Mouse (Mus musculus): ENCODE results near the gene Ttn.
"Not testable (repeated sequence)": the region's sequence is repeated elsewhere in the genome, so short reads cannot be mapped to it uniquely, and the experiment has no call there.

Gene Ttn

GRCm38 (mm10) chr2:76982391-76983145 lies at the start of gene Ttn:
Gene Ttn, minus strand, starts transcription at chr2:76982547.
- DNase-seq (ENCODE audit: low spot score) = no peak

- no peak for DNase-seq (ENCODE audit: low spot score)
These were observed 38.3 kb upstream of the Ttn start for GRCm38 (mm10) chr2:77020649-77021048.

- no peak for DNase-seq (ENCODE audit: low spot score)
These were observed 35.4 kb upstream of the Ttn start for GRCm38 (mm10) chr2:77017735-77018134.

GRCm38 (mm10) chr2:77013449-77013848 lies 31.1 kb upstream of the Ttn start:
- not testable (repeated sequence) for DNase-seq (ENCODE audit: low spot score)

GRCm38 (mm10) chr2:77011981-77012380 lies 29.6 kb upstream of the Ttn start:
- DNase-seq (ENCODE audit: low spot score) = no peak

DNA sequence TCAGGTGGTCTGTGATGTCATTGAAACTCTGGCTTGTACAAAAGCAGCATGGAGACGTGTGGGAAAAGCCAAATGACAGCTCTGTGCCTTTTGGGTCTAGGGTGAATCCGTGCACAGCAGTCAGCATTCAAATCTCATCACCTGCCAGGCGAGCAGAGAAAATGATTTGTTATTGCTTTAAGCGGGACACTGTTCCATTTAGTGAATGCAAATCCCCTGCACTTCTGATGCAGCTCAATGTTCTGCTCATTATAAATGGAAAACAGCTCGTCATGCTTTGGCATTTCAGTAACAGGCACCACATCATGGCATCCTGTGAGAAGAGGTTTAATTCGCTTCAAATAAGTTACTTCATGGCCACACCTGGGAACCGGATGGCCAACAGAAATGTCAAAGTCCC lies 24.7 kb upstream of the Ttn start:
- no peak for DNase-seq (ENCODE audit: low spot score)

GRCm38 (mm10) chr2:77003148-77003547 lies 20.8 kb upstream of the Ttn start:
- no peak for DNase-seq (ENCODE audit: low spot score)

- no peak for DNase-seq (ENCODE audit: low spot score)
These were observed 16.0 kb upstream of the Ttn start for GRCm38 (mm10) chr2:76998351-76998750.

DNA sequence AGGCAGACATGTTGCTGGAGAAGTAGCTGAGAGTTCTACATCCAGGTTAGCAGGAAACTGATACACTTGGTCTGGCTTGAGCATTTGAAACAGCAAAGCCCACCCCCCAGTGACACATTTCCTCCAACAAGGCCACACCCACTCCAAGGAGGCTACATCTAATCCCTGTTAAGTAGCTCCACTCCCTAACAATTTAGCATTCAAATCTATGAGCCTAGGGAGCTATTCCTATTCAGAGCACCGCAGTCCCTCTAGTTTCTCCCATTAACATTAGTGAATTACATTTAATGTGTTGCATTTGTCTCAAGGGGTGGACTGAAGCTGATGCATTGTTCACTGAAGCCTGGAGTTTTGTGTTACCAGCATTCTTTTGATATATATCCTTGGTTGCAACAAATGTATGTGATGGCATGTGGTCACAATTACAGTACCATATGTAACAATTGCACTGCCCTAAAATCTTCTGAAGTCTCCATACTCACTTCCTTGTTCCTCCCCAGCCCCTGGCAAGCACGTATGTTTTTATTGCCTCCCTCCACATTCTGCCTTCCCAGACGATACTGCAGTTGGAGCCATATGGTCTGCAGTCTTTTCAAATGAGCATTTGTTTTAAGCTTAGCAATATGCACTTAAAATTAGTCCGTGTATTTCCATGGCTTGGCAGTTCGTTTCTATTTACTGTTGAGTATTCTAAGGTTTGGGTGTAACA lies 10.3 kb upstream of the Ttn start:
- no peak for DNase-seq (ENCODE audit: low spot score)

DNA sequence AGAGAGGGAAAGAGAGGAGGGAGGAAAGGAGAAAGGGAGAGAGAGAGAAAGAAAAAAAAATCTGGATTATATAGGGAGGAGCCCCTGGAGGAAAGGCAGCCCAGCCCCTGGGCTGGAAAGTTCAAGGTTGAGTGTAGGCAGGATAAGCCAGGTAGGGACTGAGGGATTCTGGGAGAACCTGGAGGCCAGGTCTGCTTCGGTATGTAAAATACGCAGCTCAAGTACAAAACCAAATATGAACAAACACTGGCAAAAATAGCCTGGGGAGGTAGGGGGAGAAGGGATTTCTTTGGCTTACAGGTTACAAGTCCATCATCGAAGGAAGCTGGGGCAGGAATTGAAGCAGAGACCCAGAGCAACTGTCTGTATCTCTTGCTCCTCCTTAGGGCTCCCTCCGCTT lies 5.0 kb upstream of the Ttn start:
- DNase-seq (ENCODE audit: low spot score) = no peak

- no peak for DNase-seq (ENCODE audit: low spot score)
These were observed 2.0 kb upstream of the Ttn start for GRCm38 (mm10) chr2:76984384-76984783.

DNA sequence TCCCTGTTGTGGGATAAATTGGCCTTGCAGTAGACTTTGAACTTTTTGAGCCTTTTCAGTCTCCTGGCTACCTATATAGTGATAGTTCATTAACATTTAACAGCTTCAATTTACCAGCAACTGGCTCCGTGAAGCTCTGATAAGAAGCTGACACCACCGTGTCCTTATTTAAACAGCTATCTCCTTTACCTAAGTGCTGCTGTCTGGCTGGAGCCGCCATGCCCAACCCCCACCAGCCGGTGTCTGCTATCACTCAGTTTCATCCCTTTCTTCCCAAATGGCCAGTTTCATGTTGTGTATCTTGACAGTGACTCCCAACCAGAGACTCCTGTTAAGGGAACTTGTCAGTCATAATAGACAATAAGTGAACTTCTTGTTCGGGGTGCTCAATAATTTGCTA lies 1.3 kb upstream of the Ttn start:
- no peak for DNase-seq (ENCODE audit: low spot score)

- no peak for DNase-seq (ENCODE audit: low spot score)
These were observed 630 bp downstream of the Ttn start for GRCm38 (mm10) chr2:76981717-76982116.

GRCm38 (mm10) chr2:76980146-76980545 lies 2.2 kb downstream of the Ttn start:
- no peak for DNase-seq (ENCODE audit: low spot score)

DNA sequence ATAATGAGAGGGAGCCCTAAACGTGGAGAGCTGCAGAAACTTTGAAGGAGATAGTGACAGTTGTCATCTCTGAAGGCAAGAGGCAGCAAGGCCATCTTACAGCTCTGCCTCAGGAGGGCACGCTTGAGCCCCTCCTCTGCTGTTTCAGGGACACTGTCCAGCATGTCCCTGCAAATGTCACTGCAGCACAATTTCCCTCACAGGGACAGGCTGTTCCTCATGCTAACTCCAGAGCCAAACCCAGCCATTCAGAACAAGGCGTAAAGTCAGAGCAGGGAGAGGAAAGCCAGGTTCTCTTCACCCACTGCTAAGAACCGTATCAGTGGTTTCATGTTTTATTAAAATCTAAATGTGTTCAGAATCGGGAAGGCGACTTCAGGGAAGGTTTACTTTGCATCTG lies 4.7 kb downstream of the Ttn start:
- DNase-seq (ENCODE audit: low spot score) = no peak

- DNase-seq (ENCODE audit: low spot score) = no peak
These were observed 10.3 kb downstream of the Ttn start for GRCm38 (mm10) chr2:76972051-76972450.

- DNase-seq (ENCODE audit: low spot score) = no peak
These were observed 11.3 kb downstream of the Ttn start for GRCm38 (mm10) chr2:76971069-76971468.

DNA sequence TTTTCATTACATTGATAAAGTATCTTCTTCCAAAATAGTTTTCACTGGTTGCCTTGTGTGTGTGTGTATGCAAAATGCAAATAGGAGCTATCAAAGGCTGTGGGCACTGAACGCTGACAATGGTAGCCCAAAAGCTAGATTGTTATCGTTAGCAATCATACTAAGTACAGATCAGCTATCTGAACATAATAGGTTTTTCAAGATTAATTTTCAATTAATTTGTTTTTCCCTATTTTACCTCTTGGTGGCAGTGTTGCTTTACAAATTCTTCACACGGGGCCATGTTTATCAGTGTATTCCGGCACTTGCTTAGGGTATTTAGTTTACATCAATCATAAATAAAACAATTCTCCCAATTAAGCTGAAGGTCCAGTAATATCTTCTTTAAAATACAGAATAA lies 11.7 kb downstream of the Ttn start:
- DNase-seq (ENCODE audit: low spot score) = no peak

DNA sequence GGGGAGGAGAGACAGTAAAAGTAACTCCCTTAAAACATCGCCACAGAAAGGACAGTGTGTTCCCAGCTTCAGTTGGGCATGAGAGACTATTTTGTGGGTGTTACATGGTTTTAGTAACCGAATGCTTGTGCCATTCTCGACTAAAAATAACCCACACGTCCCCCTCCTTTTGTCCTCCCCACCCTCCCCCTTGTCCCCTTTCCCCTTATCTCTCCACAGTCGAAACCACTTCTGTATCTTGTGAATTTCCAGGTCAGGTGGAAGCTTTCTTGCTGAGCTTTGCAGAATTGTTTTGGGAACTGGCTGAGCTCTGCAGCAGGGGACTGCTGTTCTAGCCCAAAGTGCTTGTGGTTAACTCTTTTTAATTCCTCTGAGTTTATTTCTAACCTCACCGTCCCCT lies 12.1 kb downstream of the Ttn start:
- no peak for DNase-seq (ENCODE audit: low spot score)

DNA sequence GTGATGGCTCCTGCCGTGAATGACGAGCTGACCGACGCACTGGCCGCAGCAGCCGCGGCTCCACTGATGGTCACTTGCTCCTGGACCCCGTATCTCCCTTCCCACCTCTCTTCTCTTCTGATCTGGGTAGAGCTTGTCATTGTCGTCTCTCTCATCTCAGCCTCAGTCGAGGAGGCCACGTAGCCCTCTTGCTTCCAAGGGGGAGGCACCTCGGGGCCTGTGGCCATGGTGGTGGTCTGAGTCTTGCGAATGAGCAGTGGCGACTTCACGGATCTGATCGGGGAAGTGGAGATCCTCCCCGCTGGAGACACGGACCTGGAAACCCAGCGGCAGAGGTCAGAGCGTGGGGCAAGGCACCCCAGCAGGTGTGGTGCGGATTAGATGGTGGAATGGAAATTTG lies 12.7 kb downstream of the Ttn start:
- no peak for DNase-seq (ENCODE audit: low spot score)

GRCm38 (mm10) chr2:76968919-76969318 lies 13.4 kb downstream of the Ttn start:
- peak; percentile 58 for DNase-seq (ENCODE audit: low spot score)

GRCm38 (mm10) chr2:76966582-76966981 lies 15.8 kb downstream of the Ttn start:
- DNase-seq (ENCODE audit: low spot score) = no peak

DNA sequence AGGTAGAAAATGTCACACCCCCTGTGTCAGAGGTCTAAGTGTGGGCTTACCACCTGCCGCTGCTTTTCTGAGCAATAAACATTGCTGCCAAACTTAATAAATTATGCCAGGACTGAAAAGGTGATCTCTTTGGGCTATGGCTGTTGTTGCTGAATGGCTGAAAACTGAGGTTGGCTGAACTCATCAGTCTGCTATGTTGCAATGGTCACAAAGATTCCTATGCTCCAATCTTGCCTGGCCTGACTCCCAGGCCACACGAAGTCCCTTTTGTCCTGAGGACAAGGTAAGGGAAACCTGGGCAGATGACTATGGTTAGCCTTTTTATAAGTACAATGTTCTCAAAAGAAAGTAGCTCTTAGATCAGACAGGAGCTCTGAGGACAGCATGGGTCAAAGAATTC lies 16.3 kb downstream of the Ttn start:
- no peak for DNase-seq (ENCODE audit: low spot score)

- DNase-seq (ENCODE audit: low spot score) = no peak
These were observed 16.8 kb downstream of the Ttn start for GRCm38 (mm10) chr2:76965542-76965941.
